Mouse (Mus musculus) limb, embryonic 13.5 days (tissue): ENCODE measurements around the gene Hist1h3i. TPM values are rescaled to one million over a fixed set of nuclear protein-coding genes. Genes with fewer than 3 reads are reported as not detected.
"Not testable (repeated sequence)": the region's sequence is repeated elsewhere in the genome, so short reads cannot be mapped to it uniquely, and the experiment has no call there.

Experiments used
- ATAC-seq: fragments of 200-750 bp; cut with Nextera tagmentation; 2 replicates; pipeline ENCODE4 v1.8.0; 2017; ENCODE audit warnings: low read depth, moderate number of reproducible peaks, moderate TSS enrichment; ENCODE audit not compliant: low FRiP score
- H3K27ac ChIP-seq: fragments of 300-500 bp; sonication (generic); 2 replicates; pipeline ENCODE4 v1.5.1; 2015; ENCODE audit warnings: inconsistent platforms, mild to moderate bottlenecking, moderate library complexity
- H3K27me3 ChIP-seq: fragments of 300-500 bp; sonication (generic); 2 replicates; pipeline ENCODE4 v1.6.1; 2015; ENCODE audit warnings: mild to moderate bottlenecking, inconsistent platforms
- H3K36me3 ChIP-seq: fragments of 300-500 bp; sonication (generic); 2 replicates; pipeline ENCODE4 v1.6.1; 2015; ENCODE audit warnings: inconsistent platforms, mild to moderate bottlenecking, moderate library complexity
- H3K4me1 ChIP-seq: fragments of 300-500 bp; sonication (generic); 2 replicates; pipeline ENCODE4 v1.6.1; 2015; ENCODE audit warnings: inconsistent platforms
- H3K4me2 ChIP-seq: fragments of 300-500 bp; sonication (generic); replicated peaks from 2 replicates; pipeline ENCODE4 v1.6.1; 2015; ENCODE audit warnings: inconsistent platforms, mild to moderate bottlenecking, moderate library complexity
- H3K4me3 ChIP-seq: fragments of 300-500 bp; sonication (generic); 2 replicates; pipeline ENCODE4 v1.5.1; 2015; ENCODE audit warnings: moderate library complexity, mild to moderate bottlenecking, inconsistent platforms
- H3K9ac ChIP-seq: fragments of 300-500 bp; sonication (generic); 2 replicates; pipeline ENCODE4 v1.6.1; 2015; ENCODE audit warnings: mild to moderate bottlenecking, inconsistent platforms
- H3K9me3 ChIP-seq: fragments of 300-500 bp; sonication (generic); 2 replicates; pipeline ENCODE4 v1.6.1; 2016; ENCODE audit warnings: inconsistent platforms
- WGBS: fragments of 180-500 bp; shearing (Covaris S2); methylation state at CpG from one replicate; pipeline ENCODE4 v1.1.7; 2015; 5-methylcytosine and 5-hydroxymethylcytosine counted together
- polyA plus RNA-seq: library from polyadenylated mRNA; unstranded; fragments of >200 nt; fragmentation: Nextera tagmentation; extraction: Ambion mirVana; gene quantifications from 2 replicates; pipeline ENCODE4 v1.2.1, GENCODE M21; 2015

Hist1h3i gene
- polyA plus RNA-seq: 133 and 146 TPM in 2 replicates

GRCm38 (mm10) chr13:21783255-21783617 is at the start of gene Hist1h3i:
Hist1h3i (minus strand) TSS chr13:21783370.
- no peaks in the 10 kb centered on the region for H3K27me3 ChIP-seq
- peaks cover 34% of the 10 kb centered on the region for H3K4me1 ChIP-seq
- H3K36me3 ChIP-seq: no peaks in the 10 kb centered on the region
- no peaks in the 10 kb centered on the region for H3K9me3 ChIP-seq
- WGBS: 0% methylated on average over 13 of the region's 20 CpGs
- peak within 1 kb of the TSS; percentile 49 for H3K4me3 ChIP-seq
- H3K27ac ChIP-seq: peak within 1 kb of the TSS; percentile 87
- peak; percentile 78 for ATAC-seq
- H3K4me2 ChIP-seq: peak within 1 kb of the TSS; percentile 80
- peak within 1 kb of the TSS; percentile 77 for H3K9ac ChIP-seq

GRCm38 (mm10) chr13:21831418-21832394 is 48.5 kb upstream of the Hist1h3i start, which contains the start of gene Hist1h4n:
Hist1h4n (minus strand) TSS chr13:21832196.
- not testable (repeated sequence) for H3K36me3 ChIP-seq, H3K9ac ChIP-seq, H3K4me1 ChIP-seq, H3K9me3 ChIP-seq, H3K27me3 ChIP-seq
- Histone ChIP-seq H3K27ac (peak within 1 kb of the TSS; percentile 63; the same call in 1 of the 2 replicates), H3K4me3 (peak within 1 kb of the TSS; percentile 28), H3K4me2 (peak within 1 kb of the TSS; percentile 55)
- under 1% methylated on average over 25 of the region's 58 CpGs for WGBS
- peak; percentile 85 for ATAC-seq

DNA sequence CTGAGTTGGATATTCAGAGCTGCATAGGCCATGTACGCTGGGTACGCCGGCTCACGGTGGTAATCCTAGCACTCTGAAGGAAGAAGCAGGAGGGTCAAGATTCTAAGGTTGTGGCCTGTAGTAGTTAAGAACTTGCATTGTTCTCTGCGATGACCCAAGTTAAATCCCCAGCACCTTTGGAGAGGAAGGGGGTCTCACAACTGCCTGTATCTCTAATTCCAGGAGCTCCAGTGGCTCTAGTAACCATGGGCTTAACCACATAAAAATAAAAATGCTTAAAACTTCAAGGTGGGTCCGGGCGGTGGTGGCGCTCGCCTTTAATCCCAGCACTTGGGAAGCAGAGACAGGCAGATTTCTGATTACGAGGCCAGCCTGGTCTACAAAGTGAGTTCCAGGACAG is 47.2 kb upstream of the Hist1h3i start:
- no peak for ATAC-seq
- H3K4me3 ChIP-seq: no peak overlapping the region
- peak overlapping the region; percentile 25; the same call in 1 of the 2 replicates for H3K4me2 ChIP-seq
- H3K27ac ChIP-seq: peak overlapping the region; percentile 52; the same call in 1 of the 2 replicates
- H3K9me3 ChIP-seq: no peaks in the 10 kb centered on the region
- 84% methylated on average over 10 of the region's 10 CpGs for WGBS
- no peaks in the 10 kb centered on the region for H3K27me3 ChIP-seq
- H3K9ac ChIP-seq: no peak overlapping the region
- no peaks in the 10 kb centered on the region for H3K4me1 ChIP-seq
- no peaks in the 10 kb centered on the region for H3K36me3 ChIP-seq

DNA sequence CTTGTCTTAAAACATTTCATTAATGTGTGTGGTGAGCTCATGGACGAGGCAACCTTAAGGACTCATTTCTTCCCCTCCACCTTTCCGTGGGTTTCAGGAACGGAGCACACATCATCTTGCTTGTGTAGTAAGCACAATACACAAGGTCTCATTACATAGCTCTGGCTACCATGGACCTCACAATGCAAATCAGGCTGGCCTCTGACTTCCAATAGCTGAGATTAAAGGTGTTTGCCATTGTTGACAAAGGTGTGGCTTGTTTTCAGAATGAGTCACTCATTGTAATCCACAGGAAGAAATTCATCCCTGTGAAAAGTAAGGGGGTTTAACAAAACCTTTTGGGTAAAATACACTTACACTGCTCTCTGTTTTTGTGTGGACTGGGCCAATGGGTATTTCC is 45.3 kb upstream of the Hist1h3i start:
- H3K4me2 ChIP-seq: no peak overlapping the region
- 79% methylated on average over 3 of the region's 3 CpGs for WGBS
- no peaks in the 10 kb centered on the region for H3K9me3 ChIP-seq
- H3K4me3 ChIP-seq: no peak overlapping the region
- ATAC-seq: no peak
- no peak overlapping the region for H3K27ac ChIP-seq
- H3K4me1 ChIP-seq: no peaks in the 10 kb centered on the region
- no peaks in the 10 kb centered on the region for H3K36me3 ChIP-seq
- H3K27me3 ChIP-seq: no peaks in the 10 kb centered on the region
- H3K9ac ChIP-seq: no peak overlapping the region

DNA sequence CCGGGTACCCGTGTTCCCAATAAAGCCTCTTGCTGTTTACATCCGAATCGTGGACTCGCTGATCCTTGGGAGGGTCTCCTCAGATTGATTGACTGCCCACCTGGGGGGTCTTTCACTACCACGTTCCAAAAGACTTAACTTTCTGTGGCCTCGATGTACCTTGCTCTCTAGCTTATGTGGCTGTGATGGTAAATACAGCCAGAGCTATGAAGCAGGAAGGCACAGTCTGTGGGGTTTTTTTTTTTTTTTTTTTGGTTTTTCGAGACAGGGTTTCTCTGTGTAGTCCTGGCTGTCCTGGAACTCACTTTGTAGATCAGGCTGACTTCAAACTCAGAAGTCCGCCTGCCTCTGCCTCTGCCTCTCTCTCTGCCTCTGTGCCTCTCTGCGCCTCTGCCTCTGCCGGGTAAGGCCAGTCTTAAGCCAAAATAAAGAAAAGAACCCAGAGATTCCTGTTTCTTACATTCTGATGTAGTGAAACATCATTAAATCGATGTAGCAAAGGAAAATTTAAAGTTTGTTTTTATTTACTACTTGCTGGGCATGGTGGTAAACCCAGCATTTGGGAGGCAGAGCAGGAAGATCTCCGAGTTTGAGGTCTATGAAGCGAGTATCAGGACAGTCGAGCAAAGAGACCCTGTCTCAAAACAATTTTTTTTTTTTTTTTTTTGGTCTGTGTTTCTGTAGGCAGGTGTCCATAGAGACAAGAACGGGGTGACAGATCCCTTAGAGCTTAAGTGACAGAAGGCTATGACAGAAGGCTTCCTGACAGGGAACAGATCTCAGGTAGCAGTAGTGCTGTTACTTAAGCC is 37.1 kb upstream of the Hist1h3i start:
- WGBS: 75% methylated on average over 8 of the region's 16 CpGs
- not testable (repeated sequence) for H3K27me3 ChIP-seq, ATAC-seq, H3K4me3 ChIP-seq, H3K4me2 ChIP-seq, H3K9ac ChIP-seq, H3K4me1 ChIP-seq, H3K27ac ChIP-seq, H3K36me3 ChIP-seq, H3K9me3 ChIP-seq

GRCm38 (mm10) chr13:21812092-21812491 is 28.9 kb upstream of the Hist1h3i start:
- 0% methylated on average over 14 of the region's 14 CpGs for WGBS
- H3K4me3 ChIP-seq: peak overlapping the region; percentile 30
- H3K27me3 ChIP-seq, H3K9ac ChIP-seq, H3K36me3 ChIP-seq, H3K27ac ChIP-seq, H3K4me1 ChIP-seq, H3K9me3 ChIP-seq: not testable (repeated sequence)
- peak overlapping the region; percentile 54 for H3K4me2 ChIP-seq
- ATAC-seq: peak; percentile 29; the same call in 1 of the 2 replicates

- not testable (repeated sequence) for H3K9ac ChIP-seq, H3K27ac ChIP-seq, H3K4me1 ChIP-seq, H3K27me3 ChIP-seq, H3K9me3 ChIP-seq, H3K36me3 ChIP-seq
- Histone ChIP-seq H3K4me2 (peak within 1 kb of the TSS; percentile 54), H3K4me3 (peak within 1 kb of the TSS; percentile 30)
- no CpG with 5 or more reads among the region's 24 CpGs for WGBS
- ATAC-seq: peak; percentile 51
These were observed 28.4 kb upstream of the Hist1h3i start, which contains the start of gene Hist1h4m for GRCm38 (mm10) chr13:21811539-21811938. Hist1h4m (plus strand) TSS chr13:21811746.

GRCm38 (mm10) chr13:21811074-21811473 is 27.9 kb upstream of the Hist1h3i start:
- H3K36me3 ChIP-seq: not testable (repeated sequence)
- ATAC-seq: peak; percentile 13

DNA sequence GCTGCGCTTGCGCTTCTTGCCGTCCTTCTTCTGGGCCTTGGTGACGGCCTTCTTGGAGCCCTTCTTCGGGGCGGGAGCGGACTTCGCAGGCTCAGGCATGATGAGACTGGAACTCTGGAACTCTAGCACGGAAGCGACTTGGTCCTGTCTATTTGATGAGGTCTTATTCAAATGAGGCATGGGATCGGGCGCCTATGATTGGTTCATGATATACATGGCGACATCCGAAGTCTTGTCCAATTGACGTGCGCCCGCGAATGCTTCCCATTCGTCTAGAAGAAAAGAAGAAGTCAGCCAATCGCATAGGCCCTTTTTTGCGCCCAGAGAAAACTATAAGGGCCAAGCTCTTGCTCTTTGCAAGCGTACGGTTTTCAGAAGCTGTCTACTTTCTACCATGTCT is 26.9 kb upstream of the Hist1h3i start, which contains the start of the genes Hist1h2bq and Hist1h2ao:
Hist1h2bq (minus strand) TSS at position 125 of the 400 bp plus-strand sequence.
Hist1h2ao (plus strand) TSS at position 393 of the 400 bp plus-strand sequence.
- H3K9me3 ChIP-seq, H3K9ac ChIP-seq, H3K27ac ChIP-seq, H3K4me1 ChIP-seq, H3K36me3 ChIP-seq, H3K27me3 ChIP-seq, H3K4me3 ChIP-seq, H3K4me2 ChIP-seq: not testable (repeated sequence)
- WGBS: no CpG with 5 or more reads among the region's 23 CpGs
- ATAC-seq: peak; percentile 97

More at GRCm38 (mm10) chr13:21811074-21811473, 27.9 kb upstream of the Hist1h3i start:
- H3K27me3 ChIP-seq, H3K4me2 ChIP-seq, H3K9me3 ChIP-seq, H3K9ac ChIP-seq, H3K4me1 ChIP-seq, H3K27ac ChIP-seq, H3K4me3 ChIP-seq: not testable (repeated sequence)
- no CpG with 5 or more reads among the region's 8 CpGs for WGBS

DNA sequence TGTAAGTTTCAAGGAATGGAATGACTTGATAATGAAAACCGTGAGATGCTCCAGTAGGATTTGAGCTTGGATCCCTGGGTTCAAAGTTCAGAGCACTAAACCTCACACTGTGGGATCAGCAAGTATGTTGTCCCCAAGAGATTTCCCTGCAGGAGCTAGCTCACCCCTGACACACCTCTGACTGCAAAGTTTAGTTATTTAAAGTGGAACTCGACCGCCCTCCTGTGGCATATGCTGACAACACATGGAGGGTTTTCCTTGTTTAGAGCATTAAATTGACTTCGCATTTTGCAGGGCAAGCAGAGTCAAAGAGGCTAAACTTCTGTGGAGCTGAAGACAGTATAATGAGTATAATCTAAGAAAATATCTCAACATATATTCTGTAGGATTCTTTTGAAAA is 19.9 kb upstream of the Hist1h3i start:
- not testable (repeated sequence) for H3K36me3 ChIP-seq, H3K4me2 ChIP-seq, H3K9ac ChIP-seq, H3K4me3 ChIP-seq, H3K27me3 ChIP-seq, H3K27ac ChIP-seq, H3K9me3 ChIP-seq, H3K4me1 ChIP-seq
- no CpG with 5 or more reads among the region's 4 CpGs for WGBS
- ATAC-seq: peak; percentile 81

DNA sequence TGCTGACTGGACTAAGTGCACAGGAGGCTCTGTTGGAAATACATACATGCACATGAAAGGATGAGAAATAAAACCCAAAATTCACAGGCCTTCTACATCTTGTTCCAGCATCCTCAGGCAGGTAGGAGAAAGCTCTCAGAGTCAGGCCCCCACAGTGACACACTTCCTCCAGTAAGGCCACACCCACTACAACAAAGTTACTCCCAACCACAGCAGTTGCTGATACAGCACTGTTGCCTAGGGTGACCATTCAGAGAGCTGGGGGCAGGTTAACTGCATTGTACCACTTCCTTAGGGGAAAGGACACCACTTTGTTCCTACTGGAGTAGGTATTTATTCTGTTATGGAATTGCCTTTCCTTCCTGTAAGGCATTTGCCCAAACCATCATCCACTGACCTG is 14.0 kb upstream of the Hist1h3i start:
- H3K27ac ChIP-seq, ATAC-seq, H3K9ac ChIP-seq, H3K4me1 ChIP-seq, H3K4me2 ChIP-seq, H3K27me3 ChIP-seq, H3K36me3 ChIP-seq, H3K9me3 ChIP-seq, H3K4me3 ChIP-seq: not testable (repeated sequence)

- no peak overlapping the region for H3K4me2 ChIP-seq
- H3K9ac ChIP-seq: no peak overlapping the region
- H3K36me3 ChIP-seq: no peaks in the 10 kb centered on the region
- H3K27ac ChIP-seq: no peak overlapping the region
- H3K9me3 ChIP-seq: no peaks in the 10 kb centered on the region
- no peak overlapping the region for H3K4me3 ChIP-seq
- WGBS: 90% methylated on average over 7 of the region's 7 CpGs
- H3K4me1 ChIP-seq: peaks cover 4% of the 10 kb centered on the region; the same call in 1 of the 2 replicates
- no peak for ATAC-seq
- no peaks in the 10 kb centered on the region for H3K27me3 ChIP-seq
These were observed 12.4 kb upstream of the Hist1h3i start for GRCm38 (mm10) chr13:21795584-21795983.
